Comparison of ENCODE assay signal across 16 mouse cellular contexts in the genomic region with DNA sequence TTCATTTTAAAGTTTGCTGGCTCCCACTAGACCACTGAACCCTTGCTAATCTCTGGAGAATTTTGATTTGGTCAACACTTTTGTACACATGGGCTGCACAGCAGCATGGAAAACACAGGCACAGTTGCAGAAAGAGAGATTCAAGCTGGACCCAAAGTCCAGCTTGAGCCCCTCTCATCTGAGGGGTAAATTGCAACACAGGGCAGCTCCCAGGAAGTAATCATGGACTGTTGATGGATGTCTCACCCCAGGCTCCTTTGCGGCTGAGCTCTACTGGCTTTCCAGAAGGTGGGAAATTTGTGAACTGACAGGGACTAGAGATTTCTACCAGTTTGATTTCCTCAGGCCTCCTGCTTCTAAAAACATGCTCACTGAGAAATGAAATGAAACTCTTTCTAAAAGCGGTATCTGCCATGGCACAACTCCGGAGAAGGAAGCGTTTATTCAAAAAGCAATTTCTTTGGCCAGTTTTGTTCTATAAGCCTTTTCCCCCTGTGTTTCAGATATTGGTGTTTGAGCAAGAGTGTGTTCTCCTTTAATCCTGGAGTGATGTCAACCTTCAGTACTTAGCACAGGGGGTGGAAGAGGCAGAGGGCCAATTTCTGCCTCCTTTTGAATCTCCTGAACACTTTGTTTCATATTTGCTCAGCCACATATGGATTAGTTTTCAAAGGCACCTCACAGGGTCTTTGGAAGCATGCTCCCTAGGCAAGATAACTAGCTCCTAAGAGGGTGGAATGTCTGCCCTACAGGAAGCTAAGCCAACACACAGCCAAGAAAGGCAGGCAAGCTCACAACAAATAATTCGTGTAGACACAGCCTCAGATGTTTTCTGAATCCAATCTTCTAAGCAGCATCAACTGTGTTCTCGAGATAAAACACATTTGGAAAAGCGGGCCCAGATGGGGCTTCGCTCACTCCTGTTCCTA.
DNase-seq lines count a peak whose midpoint lies in the region; ATAC-seq lines count a peak whose summit lies in the region.
"Had no signal": no experiment of that assay in that cellular context is flagged by ENCODE, and none has a peak within 500 bp of the region (broad histone marks: within the 10 kb centered on the region; RNA-seq: fewer than 3 reads in every experiment).

No protein-coding gene starts in this region.

- H3K4me3 ChIP-seq in midbrain, embryonic 14.5 days (replicated peaks; ENCODE audit: low read depth, low read length) = no peak overlapping the region
- no peak overlapping the region for H3K4me3 ChIP-seq in midbrain, embryonic 11.5 days (ENCODE audit: low read depth, low read length)
- no peak overlapping the region for H3K4me3 ChIP-seq in embryonic facial prominence, embryonic 14.5 days (ENCODE audit: low read depth, low read length)
- H3K4me3 ChIP-seq: heart, embryonic 12.5 days; intestine, embryonic 15.5 days; limb, embryonic 15.5 days had no signal

- no peak overlapping the region for H3K4me2 ChIP-seq in midbrain, embryonic 14.5 days (ENCODE audit: low read length)
- no peak overlapping the region for H3K4me2 ChIP-seq in midbrain, embryonic 11.5 days
- H3K4me2 ChIP-seq in embryonic facial prominence, embryonic 14.5 days (ENCODE audit: low read depth, low read length) = no peak overlapping the region
- H3K4me2 ChIP-seq: heart, embryonic 12.5 days; intestine, embryonic 15.5 days; limb, embryonic 15.5 days had no signal

- WGBS in midbrain, embryonic 14.5 days = 84% methylated on average over 8 of the region's 8 CpGs
- 83% methylated on average over 8 of the region's 8 CpGs for WGBS in midbrain, embryonic 11.5 days
- 63% methylated on average over 8 of the region's 8 CpGs for WGBS in embryonic facial prominence, embryonic 14.5 days

- no peaks in the 10 kb centered on the region for H3K27me3 ChIP-seq in midbrain, embryonic 14.5 days (ENCODE audit: control insufficient read depth, insufficient read depth, low read length)
- H3K27me3 ChIP-seq in midbrain, embryonic 11.5 days (ENCODE audit: control insufficient read depth, insufficient read depth, low read length) = no peaks in the 10 kb centered on the region
- no peaks in the 10 kb centered on the region for H3K27me3 ChIP-seq in embryonic facial prominence, embryonic 14.5 days (replicated peaks; ENCODE audit: control insufficient read depth, insufficient read depth, low read length)
- H3K27me3 ChIP-seq: heart, embryonic 12.5 days; intestine, embryonic 15.5 days; limb, embryonic 15.5 days had no signal

- peak; percentile 14 to 48 for DNase-seq in frontal cortex, adult 2 months (ENCODE audit: extremely low spot score in 1 of 2, low spot score in 1 of 2)
- DNase-seq in frontal cortex, postnatal 10 days (ENCODE audit: low spot score in 2 of 2) = no peak
- peak; percentile 26 for DNase-seq in midbrain, embryonic 14.5 days
- no peak for DNase-seq in midbrain, embryonic 11.5 days (ENCODE audit: low spot score, missing footprints)
- DNase-seq in embryonic facial prominence, embryonic 14.5 days (ENCODE audit: low spot score) = peak; percentile 59
- DNase-seq in right cerebral cortex, postnatal 36 days (ENCODE audit: low spot score in 2 of 2) = peak; percentile 6 to 10
- no peak for DNase-seq in adrenal gland, postnatal 25 days
- DNase-seq: cerebellum, adult 9-10 months; embryo, embryonic 11 days; gastrocnemius, postnatal 14 days; kidney, postnatal 4 days; thymus, adult 2 months had no signal

- H3K9ac ChIP-seq in midbrain, embryonic 14.5 days (replicated peaks; ENCODE audit: low read length) = no peak overlapping the region
- H3K9ac ChIP-seq in midbrain, embryonic 11.5 days (ENCODE audit: low read length) = no peak overlapping the region
- H3K9ac ChIP-seq in embryonic facial prominence, embryonic 14.5 days (ENCODE audit: low read depth, low read length) = no peak overlapping the region
- H3K9ac ChIP-seq: heart, embryonic 12.5 days; intestine, embryonic 15.5 days; limb, embryonic 15.5 days had no signal

- ATAC-seq in midbrain, embryonic 14.5 days (ENCODE audit: low FRiP score, low TSS enrichment) = no peak
- no peak for ATAC-seq in midbrain, embryonic 11.5 days (ENCODE audit: low FRiP score)
- ATAC-seq in embryonic facial prominence, embryonic 14.5 days (ENCODE audit: low read depth) = no peak
- ATAC-seq: intestine, embryonic 15.5 days had no signal

- H3K27ac ChIP-seq in midbrain, embryonic 14.5 days (replicated peaks; ENCODE audit: low read depth, low read length) = no peak overlapping the region
- H3K27ac ChIP-seq in midbrain, embryonic 11.5 days (ENCODE audit: low read depth, low read length) = no peak overlapping the region
- H3K27ac ChIP-seq in embryonic facial prominence, embryonic 14.5 days (replicated peaks; ENCODE audit: low read depth, low read length) = no peak overlapping the region
- H3K27ac ChIP-seq: intestine, embryonic 15.5 days; limb, embryonic 15.5 days had no signal

- no peaks in the 10 kb centered on the region for H3K4me1 ChIP-seq in midbrain, embryonic 14.5 days (ENCODE audit: control insufficient read depth, insufficient read depth, low read length)
- H3K4me1 ChIP-seq in midbrain, embryonic 11.5 days (ENCODE audit: control insufficient read depth, insufficient read depth, low read length) = no peaks in the 10 kb centered on the region
- H3K4me1 ChIP-seq in embryonic facial prominence, embryonic 14.5 days (ENCODE audit: control insufficient read depth, insufficient read depth, low read length) = peaks cover 6% of the 10 kb centered on the region; the same call in 1 of the 2 replicates
- H3K4me1 ChIP-seq: intestine, embryonic 15.5 days; limb, embryonic 15.5 days had no signal

- H3K9me3 ChIP-seq in midbrain, embryonic 14.5 days (ENCODE audit: control insufficient read depth, low read length) = no peaks in the 10 kb centered on the region
- no peaks in the 10 kb centered on the region for H3K9me3 ChIP-seq in midbrain, embryonic 11.5 days (ENCODE audit: control insufficient read depth, low read length)
- no peaks in the 10 kb centered on the region for H3K9me3 ChIP-seq in embryonic facial prominence, embryonic 14.5 days (ENCODE audit: control insufficient read depth, low read length)
- H3K9me3 ChIP-seq: G1E; heart, embryonic 12.5 days; intestine, embryonic 15.5 days; limb, embryonic 15.5 days had no signal

- no peaks in the 10 kb centered on the region for H3K36me3 ChIP-seq in midbrain, embryonic 14.5 days (ENCODE audit: control insufficient read depth, insufficient read depth, low read length)
- no peaks in the 10 kb centered on the region for H3K36me3 ChIP-seq in midbrain, embryonic 11.5 days (ENCODE audit: control insufficient read depth, insufficient read depth, low read length)
- H3K36me3 ChIP-seq in embryonic facial prominence, embryonic 14.5 days (ENCODE audit: control insufficient read depth, insufficient read depth, low read length) = no peaks in the 10 kb centered on the region
- H3K36me3 ChIP-seq: G1E; heart, embryonic 12.5 days; intestine, embryonic 15.5 days; limb, embryonic 15.5 days had no signal

Comparison
In these comparisons a context has a peak if more than half of its experiments do, and no peak if none do; other contexts are left out.
1. DNase-seq: peak in frontal cortex, adult 2 months (2 of 2), midbrain, embryonic 14.5 days (single experiment), embryonic facial prominence, embryonic 14.5 days (single experiment) and right cerebral cortex, postnatal 36 days (2 of 2); none in frontal cortex, postnatal 10 days (0 of 2), midbrain, embryonic 11.5 days (single experiment) and adrenal gland, postnatal 25 days (single experiment).